Mouse (Mus musculus) induced T-regulatory cell, adult 2 months (primary cell): Measurements from ENCODE around the gene Inpp4a.

Source experiments
- DNase-seq: peaks from one replicate; pipeline ENCODE4 v3.0.0-alpha.2; 2012; ENCODE audit warnings: low read depth

Inpp4a gene

GRCm38 (mm10) chr1:37299540-37300491 lies at the start of gene Inpp4a:
TSS of gene Inpp4a (plus strand) at chr1:37299865.
- peak; percentile 99 for DNase-seq

DNA sequence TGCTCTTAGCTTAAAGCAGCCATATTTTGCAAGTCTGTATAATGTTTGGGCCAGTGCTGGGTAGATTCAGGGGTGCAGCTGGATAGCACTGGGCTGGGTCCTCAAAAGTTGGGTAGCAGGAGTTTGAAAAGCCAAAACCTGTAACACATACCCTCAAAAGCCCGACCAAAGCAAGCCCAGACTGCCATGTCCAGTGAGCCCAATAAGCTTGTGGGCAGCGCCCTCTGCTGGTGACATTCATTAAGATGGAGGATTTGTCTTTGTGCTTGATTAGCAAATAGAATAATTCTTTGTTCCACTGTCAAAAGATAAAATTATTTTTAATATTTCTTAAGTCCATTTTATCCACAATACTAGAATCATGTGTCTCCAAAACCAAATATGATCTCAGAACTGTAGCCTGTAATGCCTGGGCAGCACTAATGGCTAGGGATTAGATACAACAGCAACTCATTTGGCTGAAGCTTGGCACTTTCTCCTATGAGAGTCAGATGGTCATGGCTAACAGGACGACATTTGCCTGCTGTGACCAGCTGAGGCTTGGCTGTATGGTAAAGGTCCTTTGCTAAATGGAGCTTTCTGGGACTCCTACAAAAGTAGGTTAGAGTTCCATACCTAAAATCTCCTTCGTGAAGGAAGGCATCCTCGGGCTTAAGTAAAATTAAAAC lies 48.9 kb upstream of the Inpp4a start:
- DNase-seq, result peak; percentile 85

GRCm38 (mm10) chr1:37258443-37258842 lies 41.2 kb upstream of the Inpp4a start:
- peak; percentile 10 for DNase-seq

DNA sequence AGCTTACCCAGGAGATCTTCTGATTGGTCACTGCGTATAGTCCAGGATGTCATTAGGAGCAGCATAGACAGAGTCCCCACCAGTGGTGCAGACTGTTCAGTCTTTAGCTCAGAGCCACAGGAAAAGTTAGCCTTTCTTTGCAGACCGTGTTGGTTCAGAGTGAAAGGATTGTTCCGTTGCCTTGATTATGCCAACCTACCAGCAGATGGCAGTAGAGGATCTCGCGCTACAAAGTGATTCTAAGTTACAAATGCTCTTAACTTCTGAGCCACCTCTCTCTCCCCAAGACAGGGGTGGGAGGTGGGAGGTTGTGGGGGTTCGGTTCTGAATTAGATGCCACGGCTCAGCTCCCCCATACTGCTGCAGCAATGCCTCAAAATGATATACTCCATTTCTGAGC lies 27.2 kb upstream of the Inpp4a start:
- peak; percentile 87 for DNase-seq

DNA sequence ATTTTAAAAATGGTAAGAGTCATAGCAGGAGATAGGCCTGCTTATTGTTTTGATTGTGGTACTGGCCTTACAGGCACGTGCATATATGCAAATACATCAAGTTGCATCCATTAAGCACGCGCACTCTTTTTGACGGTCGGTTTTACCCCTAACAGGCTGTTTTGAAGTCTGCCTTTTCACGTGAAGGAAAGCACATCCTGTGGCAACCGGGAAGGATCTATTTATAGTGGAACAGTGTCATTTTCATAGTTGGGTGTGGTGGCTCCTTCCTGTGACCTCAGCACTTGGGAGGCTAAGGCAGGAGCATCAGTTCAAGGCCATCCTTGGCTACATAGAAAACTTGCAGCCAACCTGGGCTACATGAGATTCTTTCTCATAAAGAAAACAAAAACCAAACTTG lies 13.1 kb upstream of the Inpp4a start:
- peak; percentile 70 for DNase-seq

DNA sequence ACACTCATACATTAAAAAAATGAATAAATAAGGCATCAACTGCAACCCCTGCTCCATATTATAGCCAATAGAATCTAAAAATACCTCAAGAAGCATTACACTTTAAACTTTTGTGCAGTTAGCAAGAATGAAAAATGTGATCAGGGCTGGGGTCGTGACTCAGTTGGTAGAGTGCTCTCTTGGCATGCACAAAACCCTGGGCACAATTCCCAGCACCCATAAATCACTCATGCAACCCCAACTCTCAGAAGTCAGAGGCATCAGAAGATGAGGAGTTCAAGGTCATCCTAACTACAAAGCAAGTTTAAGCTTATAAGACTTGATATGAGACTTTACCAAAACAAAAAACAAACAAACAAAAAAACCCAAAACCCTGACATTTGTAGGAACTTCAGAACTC lies 11.9 kb upstream of the Inpp4a start:
- peak; percentile 11 for DNase-seq

DNA sequence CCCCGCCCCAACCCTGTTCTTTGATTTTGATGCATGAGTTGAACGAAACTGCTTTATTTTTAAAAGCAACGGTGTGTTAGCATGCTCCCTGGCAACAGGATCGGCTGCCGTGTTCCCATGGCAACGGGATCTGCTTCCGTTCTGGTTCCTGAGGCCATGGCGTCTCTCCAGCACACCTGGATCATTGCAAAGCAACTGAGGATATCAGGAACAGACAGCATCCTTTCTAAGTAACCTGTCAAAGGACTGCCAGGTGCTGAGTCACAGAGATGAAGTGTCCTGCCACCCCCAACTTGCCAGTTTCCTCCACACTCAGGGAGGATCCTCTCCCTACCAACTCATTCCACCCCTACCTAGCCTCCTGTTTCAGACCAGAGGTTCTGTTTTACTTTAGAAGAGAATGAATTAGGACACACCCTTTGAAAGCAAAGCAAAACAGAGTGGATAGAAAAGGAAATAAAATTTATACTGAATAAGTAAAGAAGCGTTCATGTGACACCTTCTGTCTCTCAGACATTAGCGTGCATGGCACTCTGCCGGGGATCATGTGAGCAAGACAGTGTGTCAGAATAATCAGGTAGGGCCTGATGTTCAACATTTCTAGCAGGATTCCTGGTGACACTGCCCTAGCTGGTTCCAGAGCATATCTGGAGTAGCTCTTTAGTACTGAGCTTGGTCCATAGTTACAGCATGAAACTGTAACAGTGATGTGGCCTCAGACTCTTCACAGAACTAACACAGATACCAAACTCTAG lies 11.3 kb upstream of the Inpp4a start:
- DNase-seq, result peak; percentile 16

- no peak for DNase-seq
These were observed 10.7 kb upstream of the Inpp4a start for GRCm38 (mm10) chr1:37288941-37289340.

DNA sequence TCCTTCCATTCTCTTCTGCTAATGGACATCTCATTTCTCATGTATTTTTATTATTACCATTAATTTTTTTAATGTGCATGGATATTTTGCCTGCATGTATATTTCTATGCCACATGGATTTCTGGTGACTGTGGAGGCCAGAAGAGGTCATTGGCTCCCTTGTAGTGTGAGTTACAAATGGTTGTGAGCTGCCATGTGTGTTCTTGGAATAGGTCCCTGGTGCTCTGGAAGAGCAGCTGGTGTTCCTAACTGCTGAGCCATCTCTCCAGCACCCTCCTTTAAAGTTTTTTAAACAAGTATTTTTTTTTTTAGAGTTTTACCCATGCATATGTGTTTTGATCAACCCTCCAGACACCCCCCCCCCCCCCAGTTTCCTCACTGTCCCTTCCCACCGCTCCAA lies 3.3 kb upstream of the Inpp4a start:
- DNase-seq, result no peak

DNA sequence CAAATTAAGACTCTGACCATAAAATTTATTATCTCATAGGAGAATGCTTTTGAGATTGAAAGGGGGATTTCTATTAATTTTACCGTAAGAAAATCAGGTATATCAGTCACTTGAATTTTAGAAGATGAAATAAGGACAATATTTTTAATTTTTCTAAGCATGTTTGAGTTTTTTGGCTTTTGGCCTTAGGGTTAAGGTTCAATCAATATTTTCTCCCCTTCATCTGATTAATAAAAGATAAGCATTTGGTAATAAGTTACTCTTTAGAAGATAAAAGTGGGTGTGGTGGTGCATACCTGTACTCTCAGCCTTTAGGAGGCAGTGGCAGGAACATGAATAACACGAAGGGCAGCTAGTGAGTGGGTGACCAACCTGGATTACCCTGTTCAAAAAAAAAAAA lies 761 bp upstream of the Inpp4a start:
- no peak for DNase-seq

DNA sequence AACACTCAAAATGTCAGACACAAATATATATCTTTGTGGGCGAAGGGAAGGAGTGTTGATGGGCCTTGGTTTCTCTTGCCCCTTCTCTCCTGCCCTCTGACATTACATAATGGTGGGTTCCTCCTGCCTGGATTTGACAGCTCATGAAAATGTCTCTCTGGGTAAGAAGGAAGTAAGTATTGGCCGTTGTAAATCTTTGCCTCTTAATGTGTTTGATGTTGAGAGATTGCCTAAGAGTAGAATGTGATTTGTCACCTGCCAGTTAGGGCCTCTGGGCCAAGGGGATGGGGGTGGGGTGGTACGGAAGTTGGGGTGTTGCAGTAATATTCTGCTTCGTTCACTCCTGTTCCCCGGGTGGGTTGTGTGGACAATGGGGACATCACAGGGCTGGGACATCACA lies 985 bp downstream of the Inpp4a start:
- peak; percentile 72 for DNase-seq

- DNase-seq, result peak; percentile 60
These were observed 3.1 kb downstream of the Inpp4a start for GRCm38 (mm10) chr1:37302801-37303200.

DNA sequence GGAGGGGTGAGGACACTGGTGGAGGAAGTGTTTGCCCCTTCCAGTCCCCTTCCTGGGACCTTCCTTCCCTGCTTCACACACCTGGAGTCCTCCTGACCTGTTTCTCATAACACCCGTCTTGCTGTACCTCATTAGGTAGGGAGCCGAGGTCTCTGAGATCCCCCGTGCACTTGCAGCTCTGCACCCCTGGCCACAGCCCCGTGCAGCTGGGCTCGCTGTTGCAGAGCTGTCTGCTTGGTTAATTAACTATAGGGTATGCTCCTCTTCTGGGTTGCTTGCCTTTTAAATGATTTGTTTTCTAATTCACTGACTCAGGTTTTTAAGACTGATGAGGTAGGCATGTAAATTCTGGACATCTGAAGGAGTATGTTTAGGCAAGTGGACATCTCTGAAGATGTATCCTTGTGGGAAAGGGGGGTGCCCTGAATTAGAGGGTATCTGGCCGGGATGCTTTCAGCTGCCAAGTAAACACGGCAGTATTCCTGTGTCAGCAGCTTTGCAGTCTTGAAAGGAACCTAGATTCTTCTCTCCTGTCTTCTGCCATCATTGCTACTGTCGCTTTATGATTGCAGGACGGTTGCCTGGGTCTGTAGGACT lies 6.1 kb downstream of the Inpp4a start:
- DNase-seq, result no peak

- peak; percentile 70 for DNase-seq
These were observed 7.9 kb downstream of the Inpp4a start for GRCm38 (mm10) chr1:37307586-37307985.

GRCm38 (mm10) chr1:37308021-37308742 lies 8.5 kb downstream of the Inpp4a start:
- peak; percentile 75 for DNase-seq

DNA sequence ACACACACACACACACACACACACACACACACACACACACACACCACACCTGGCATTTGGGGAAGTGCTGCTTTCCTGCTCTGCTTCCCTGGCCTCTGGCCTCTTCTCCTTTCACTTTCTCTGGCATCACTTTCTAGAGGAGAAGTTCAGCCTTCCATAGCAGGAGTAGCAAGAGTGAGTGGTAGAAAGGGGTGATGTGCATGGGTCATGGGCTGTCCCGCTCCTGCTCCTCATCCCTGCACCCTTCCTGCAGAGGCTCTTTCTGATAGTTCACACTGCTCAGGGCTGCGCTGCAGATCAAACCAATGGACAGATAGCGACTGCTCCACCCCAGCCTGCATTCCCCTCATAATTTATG lies 9.1 kb downstream of the Inpp4a start:
- peak; percentile 12 for DNase-seq

DNA sequence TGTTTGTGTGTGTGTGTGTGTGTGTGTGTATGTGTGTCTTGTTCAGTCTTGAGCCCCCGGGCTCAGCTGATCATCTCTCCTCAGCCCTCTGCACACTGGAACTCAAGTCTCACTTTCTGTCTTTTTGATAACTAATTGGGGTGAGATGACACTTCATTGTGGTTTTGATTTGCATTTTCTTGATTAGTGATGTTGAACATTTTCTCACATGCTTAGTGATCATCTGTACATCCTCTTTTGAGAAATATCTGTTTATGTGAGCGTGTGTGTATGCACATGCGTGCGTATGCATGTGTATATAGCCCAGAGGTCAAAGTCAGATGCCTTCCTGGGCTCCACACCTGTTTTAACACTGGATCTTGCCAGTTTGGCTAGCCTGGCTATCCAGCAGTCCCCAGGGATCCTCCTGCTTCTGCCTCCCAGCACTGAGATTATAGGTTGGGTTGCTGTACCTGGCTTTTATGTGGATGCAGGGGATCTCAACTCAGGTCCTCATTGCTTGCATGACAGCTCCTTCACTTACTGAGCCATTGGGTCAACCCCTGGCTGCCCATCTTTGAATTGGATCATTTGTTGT lies 10.4 kb downstream of the Inpp4a start:
- peak; percentile 39 for DNase-seq

DNA sequence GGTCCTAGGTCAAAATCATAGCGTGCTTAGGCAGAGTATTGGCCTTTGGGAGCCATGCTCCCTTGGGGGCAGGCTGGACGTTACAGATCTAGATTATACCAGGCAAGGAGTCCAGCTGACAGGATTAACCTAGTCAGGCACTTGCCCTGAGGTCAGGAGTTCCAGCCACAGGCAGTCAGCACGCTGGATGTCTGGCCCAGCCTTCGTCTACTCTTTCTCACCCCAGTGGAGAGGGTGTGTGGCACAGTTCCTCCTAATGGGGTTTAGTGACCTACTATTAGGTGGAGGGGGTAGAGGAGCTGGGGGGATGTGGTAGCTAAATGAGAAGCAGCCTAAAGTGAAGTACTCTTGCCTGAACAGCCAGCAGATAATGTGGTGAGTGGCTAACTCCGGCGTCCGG lies 14.7 kb downstream of the Inpp4a start:
- DNase-seq, result no peak

DNA sequence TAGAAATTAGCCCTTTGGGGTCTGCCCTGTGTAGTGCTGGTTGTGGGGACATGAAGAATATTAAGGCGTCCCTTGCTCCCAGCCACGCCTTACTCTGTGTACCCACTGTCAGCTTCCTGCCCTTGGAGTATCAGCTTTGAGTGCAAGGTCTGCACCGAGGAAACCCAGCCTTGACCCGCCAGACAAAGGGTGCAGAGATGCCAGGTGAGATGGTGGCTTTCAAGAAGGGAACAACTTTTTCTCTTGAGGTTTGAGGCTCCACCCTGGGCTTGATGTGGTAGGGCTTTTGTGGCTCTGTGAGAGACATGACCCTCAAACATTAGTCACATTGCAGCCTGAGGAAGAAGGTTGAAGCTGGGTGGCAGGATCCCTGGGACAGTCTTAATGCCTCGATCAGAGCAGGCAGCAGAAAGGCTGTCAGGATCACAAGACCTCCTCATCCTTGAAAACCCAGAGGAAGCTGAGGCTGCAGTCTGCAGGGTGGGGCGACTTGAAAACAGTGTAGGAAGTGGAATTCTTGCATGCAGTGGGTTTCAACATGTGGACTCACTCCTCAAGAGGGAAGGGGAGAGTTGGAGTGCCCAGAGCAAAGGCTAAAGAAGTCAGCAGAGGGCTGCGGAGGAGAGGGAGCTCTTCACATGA lies 18.1 kb downstream of the Inpp4a start:
- DNase-seq, result peak; percentile 63

DNA sequence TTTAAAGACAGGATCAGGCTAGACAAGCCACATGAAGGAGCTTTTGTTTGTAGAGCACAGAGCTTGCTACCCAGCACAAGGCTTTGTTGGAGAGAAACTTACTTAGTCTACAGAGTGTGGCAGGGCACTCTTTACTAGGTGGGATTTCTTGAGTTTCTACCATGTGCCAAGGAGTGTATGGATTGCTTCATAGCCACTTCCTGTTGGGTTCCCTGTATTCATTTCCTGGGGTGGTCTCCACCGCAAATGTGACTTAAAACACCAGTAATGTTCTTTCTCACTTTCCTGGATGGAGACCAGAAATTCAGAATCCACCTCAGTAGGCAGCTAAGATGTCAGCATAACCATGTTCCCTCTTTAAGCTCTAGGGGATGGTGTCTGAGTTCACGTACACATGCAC lies 18.9 kb downstream of the Inpp4a start:
- peak; percentile 9 for DNase-seq

- no peak for DNase-seq
These were observed 23.0 kb downstream of the Inpp4a start for GRCm38 (mm10) chr1:37322690-37323089.
